Mouse (Mus musculus) adipocyte (in vitro differentiated cells): ENCODE measurements at regions not wholly inside any gene's neighbourhood (a gene's known extent, or its start where the extent isn't known, plus 50 kb on each side); places are given as distances from the start of the nearest gene placed in this dataset.
"Not testable (repeated sequence)": the region's sequence is repeated elsewhere in the genome, so short reads cannot be mapped to it uniquely, and the experiment has no call there.

ENCODE experiments used
- DNase-seq: peaks from one replicate; pipeline ENCODE4 v3.0.0-alpha.2; 2016; ENCODE audit warnings: low spot score

DNA sequence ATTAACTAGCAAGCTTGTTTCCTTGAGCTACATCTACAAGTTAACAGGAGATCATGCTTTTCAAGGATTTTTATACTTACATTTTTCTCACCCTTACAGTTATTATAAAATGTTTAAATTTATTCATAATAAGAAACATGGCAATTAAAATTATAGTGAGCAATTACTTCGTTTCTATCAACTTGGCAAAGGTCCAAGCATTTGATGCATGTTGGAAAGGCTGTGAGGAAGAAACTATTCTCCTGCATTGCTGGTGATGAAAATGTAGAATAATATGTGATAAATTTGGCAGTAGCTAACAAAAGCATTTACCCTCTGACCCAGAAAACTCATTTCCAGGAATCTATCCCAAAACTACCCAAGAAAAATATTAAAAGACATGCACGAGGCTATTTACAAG, 114.8 kb upstream of the Vrk2 start:
- no peak for DNase-seq

DNA sequence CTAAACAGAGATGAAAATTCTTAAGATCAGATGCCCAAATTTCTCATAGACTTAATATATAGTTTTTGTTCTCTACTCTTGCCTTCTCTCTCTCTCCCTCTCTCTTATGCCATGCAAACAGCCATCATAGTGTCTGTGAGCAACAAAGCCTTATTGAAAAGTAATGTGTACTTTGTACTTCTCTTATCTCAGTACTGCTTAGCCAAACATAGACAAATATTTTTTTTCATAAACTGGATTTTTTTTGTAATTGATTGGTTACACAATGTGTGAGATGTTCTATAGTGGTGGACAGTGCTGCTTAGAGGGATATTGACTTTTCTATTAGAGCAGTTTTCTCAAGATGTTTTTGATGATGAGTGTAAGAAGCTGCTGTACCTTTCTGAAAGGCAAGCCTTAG, 90.1 kb upstream of the Vrk2 start:
- DNase-seq, result no peak

DNA sequence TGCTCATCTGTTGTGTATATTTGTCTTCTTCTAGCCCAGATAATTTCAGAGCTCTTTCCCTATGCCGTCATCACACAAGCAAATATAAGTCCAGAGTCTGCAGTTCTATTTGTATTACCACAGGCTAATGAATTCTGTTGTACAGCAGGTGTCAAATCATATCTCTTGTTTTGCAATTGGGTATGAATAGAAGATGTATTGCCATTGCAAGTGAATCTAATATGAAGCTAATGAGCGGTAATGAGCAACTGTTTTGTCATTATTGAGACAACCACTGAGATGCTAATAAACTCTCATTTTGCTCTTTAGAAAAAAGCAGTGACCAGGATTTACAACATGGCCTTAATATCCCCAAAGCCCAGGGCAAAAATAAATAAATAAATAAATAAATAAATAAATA, 73.5 kb upstream of the Vrk2 start:
- no peak for DNase-seq

DNA sequence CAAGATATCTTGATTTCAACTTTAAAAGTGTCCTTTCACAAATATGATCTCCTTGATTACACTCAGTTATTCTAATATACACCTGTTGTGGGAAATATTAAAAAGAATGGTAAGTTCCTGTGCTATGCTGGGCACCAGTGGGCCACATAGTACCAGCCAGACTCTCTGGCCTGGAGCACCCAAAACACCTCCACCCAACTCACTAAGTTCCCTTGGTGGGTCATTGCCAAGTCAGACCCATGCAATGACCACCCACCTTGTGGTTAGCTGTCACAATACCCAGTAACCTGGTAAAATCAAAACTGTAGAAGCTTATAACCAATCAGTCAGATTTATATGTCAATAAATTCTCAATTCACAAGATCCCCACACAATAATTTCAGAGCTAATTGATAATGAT, 67.1 kb upstream of the Vrk2 start:
- DNase-seq, result no peak

DNA sequence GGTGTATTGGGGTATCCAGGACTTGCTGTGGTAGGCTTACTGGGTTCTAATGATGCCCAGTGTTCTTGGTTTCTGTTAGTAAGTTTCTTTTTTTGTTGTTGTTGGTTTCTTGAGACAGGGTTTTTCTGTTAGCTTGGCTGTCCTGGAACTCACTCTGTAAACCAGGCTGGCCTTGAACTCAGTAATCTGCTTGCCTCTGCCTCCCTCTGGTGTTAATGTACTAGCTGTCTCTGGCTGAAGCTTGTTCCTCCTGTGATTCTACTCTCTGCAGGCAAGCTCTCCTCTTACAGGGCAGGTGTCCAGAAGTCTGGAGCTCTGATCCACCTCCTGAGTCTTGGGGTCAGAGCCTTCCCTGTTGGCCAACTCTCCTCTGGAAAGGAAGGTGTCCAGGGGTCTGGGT, 55.4 kb upstream of the Vrk2 start:
- not testable (repeated sequence) for DNase-seq
